Mouse (Mus musculus): Measurements from ENCODE around the gene Olfr117.
"Not testable (repeated sequence)": the region's sequence is repeated elsewhere in the genome, so short reads cannot be mapped to it uniquely, and the experiment has no call there.

Gene Olfr117

GRCm38 (mm10) chr17:37663682-37664081, at the start of gene Olfr117:
Gene Olfr117 (minus strand): TSS chr17:37663782.
- no peak for DNase-seq (ENCODE audit: extremely low spot score, low spot score)

DNA sequence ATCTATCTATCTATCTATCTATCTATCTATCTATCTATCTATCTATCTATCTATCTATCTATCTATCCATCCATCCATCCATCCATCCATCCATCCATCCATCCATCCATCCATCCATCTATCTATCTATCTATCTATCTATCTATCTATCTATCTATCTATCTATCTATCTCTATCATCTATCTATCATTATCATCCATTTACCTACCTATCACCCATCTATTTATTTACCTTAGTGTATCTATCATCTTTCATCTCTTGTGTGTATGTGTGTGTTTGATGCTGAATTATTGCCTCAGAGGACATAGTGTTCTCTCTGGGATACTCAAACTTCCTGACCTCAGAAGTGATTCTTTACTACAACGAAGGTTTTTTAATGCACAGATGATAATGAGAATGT, 32.7 kb upstream of the Olfr117 start, which contains the start of gene Olfr119:
TSS of gene Olfr119 (plus strand) at position 301 of the 400 bp plus-strand sequence.
- not testable (repeated sequence) for DNase-seq (ENCODE audit: extremely low spot score, low spot score)

- no peak for DNase-seq (ENCODE audit: extremely low spot score, low spot score)
Observed at GRCm38 (mm10) chr17:37666688-37667087, 3.1 kb upstream of the Olfr117 start, which contains the start of gene Olfr118. Gene Olfr118 (plus strand): TSS chr17:37666988.

DNA sequence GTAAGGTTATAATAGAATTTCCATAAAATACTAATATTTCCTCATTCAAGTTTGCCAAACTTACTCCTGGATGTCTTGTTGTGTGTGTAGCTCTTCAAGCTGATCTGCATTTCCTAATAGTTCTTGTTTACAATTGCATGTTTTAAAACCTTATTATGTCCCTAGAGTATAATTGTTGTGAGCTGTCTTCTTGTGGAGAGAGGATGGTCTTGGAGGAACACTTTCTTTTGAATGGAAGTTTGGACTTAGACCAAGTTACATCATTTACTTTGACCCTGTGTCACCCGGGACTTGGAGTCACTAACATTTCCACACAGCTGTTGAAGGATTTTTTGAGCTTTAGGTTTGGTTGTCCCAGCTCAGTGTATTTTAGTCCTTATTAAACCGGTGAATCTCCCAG, 36.6 kb downstream of the Olfr117 start, which contains the start of the genes Olfr115 and Olfr116:
TSS of gene Olfr115 (minus strand) at position 101 of the 400 bp plus-strand sequence.
TSS of gene Olfr116 (minus strand) at position 191 of the 400 bp plus-strand sequence.
- DNase-seq (ENCODE audit: extremely low spot score, low spot score): no peak

Measured in neural tube, embryonic 10.5 days (tissue).